Mouse (Mus musculus): Measurements from ENCODE around the gene Nol10.

DNA sequence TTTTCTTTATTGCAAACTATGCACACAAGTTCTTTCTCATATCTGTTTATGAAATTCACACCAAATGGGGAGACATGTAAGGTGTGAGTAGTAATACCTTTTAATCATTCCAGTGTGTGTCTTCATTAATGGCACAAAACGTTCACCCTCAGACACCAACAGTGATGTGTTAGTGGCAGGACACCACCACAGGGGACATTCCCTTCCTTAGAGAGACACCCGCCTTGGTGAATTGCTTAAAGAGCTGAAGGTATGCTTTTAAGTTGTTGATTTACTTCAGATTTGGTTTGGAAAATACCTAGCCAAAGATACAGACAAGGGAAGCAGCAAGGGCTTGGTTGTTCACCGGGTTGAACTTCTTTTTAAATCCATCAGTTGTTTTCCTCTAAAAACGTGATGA, 102.7 kb downstream of the Nol10 start:
- TF ChIP-seq CTCF (IDR thresholded peaks at IDR 0.05; ENCODE audit: borderline replicate concordance, control insufficient read depth, extremely low read depth, insufficient read depth, low read length, poor library complexity) (no peak), POLR2A (IDR thresholded peaks at IDR 0.05; ENCODE audit: control insufficient read depth, extremely low read depth, insufficient read depth, low read length, poor library complexity) (no peak)
